ENCODE assay signal across 15 mouse cellular contexts in the genomic region with DNA sequence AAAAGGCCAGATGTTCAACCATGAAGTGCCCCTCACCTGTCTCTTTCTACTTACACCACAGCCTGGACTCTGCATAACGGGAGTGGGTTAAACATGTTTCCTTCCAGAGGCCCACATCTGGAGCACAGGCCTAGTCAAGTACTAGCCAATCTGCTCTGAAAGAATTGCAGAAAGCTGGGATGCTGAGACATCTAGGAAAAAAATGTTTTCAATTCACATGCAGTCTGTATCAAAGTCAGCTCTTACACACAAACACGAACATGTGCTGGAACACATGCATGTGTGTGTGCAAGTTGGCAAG. TPM values are rescaled to one million over a fixed set of nuclear protein-coding genes. Genes with fewer than 3 reads are reported as not detected.
A peak's percentile ranks its signal among the peaks of the same experiment; 100 is the strongest.
DNase-seq lines count a peak whose midpoint lies in the region; ATAC-seq and TF ChIP-seq lines count a peak whose summit lies in the region.
"Had no signal": no experiment of that assay in that cellular context is flagged by ENCODE, and none has a peak within 500 bp of the region (broad histone marks: within the 10 kb centered on the region; RNA-seq: fewer than 3 reads in every experiment).

No protein-coding gene starts in this region.

- no peaks in the 10 kb centered on the region for H3K36me3 ChIP-seq in forebrain, embryonic 10.5 days (replicated peaks)
- no peaks in the 10 kb centered on the region for H3K36me3 ChIP-seq in forebrain, embryonic 12.5 days (replicated peaks)
- H3K36me3 ChIP-seq in hindbrain, embryonic 13.5 days = no peaks in the 10 kb centered on the region
- no peaks in the 10 kb centered on the region for H3K36me3 ChIP-seq in hindbrain, embryonic 10.5 days
- no peaks in the 10 kb centered on the region for H3K36me3 ChIP-seq in stomach, embryonic 16.5 days (ENCODE audit: control insufficient read depth, insufficient read depth, low read length)
- H3K36me3 ChIP-seq in stomach, postnatal 0 days (ENCODE audit: control insufficient read depth, insufficient read depth, low read length) = no peaks in the 10 kb centered on the region
- H3K36me3 ChIP-seq: liver, embryonic 12.5 days had no signal

- no peak for TF ChIP-seq EP300 in stomach, postnatal 0 days (optimal IDR thresholded peaks at IDR 0.05)

- ATAC-seq in forebrain, embryonic 12.5 days (ENCODE audit: low FRiP score) = no peak
- ATAC-seq in hindbrain, embryonic 13.5 days (ENCODE audit: low FRiP score) = peak; percentile 47
- 0 out of 2 replicates have a peak, but pooled peaks have one; percentile 29 for ATAC-seq in stomach, embryonic 16.5 days (ENCODE audit: insufficient read depth, low FRiP score)
- no peak for ATAC-seq in stomach, postnatal 0 days (ENCODE audit: low FRiP score, low TSS enrichment)
- ATAC-seq: activated CD4-positive, CD25-positive, alpha-beta regulatory T cell, adult 4 months; intestine, embryonic 16.5 days; liver, embryonic 12.5 days had no signal

- H3K4me2 ChIP-seq in forebrain, embryonic 12.5 days = no peak overlapping the region
- no peak overlapping the region for H3K4me2 ChIP-seq in hindbrain, embryonic 13.5 days
- no peak overlapping the region for H3K4me2 ChIP-seq in stomach, embryonic 16.5 days (ENCODE audit: low read depth, low read length)
- H3K4me2 ChIP-seq in stomach, postnatal 0 days (replicated peaks; ENCODE audit: low read depth) = no peak overlapping the region
- H3K4me2 ChIP-seq: liver, embryonic 12.5 days had no signal

- no peaks in the 10 kb centered on the region for H3K27me3 ChIP-seq in forebrain, embryonic 10.5 days (ENCODE audit: poor library complexity, severe bottlenecking)
- H3K27me3 ChIP-seq in forebrain, embryonic 12.5 days = no peaks in the 10 kb centered on the region
- no peaks in the 10 kb centered on the region for H3K27me3 ChIP-seq in hindbrain, embryonic 13.5 days
- H3K27me3 ChIP-seq in hindbrain, embryonic 10.5 days (ENCODE audit: insufficient read depth, poor library complexity, severe bottlenecking) = no peaks in the 10 kb centered on the region
- H3K27me3 ChIP-seq in stomach, embryonic 16.5 days (ENCODE audit: control insufficient read depth, insufficient read depth, low read length) = no peaks in the 10 kb centered on the region
- H3K27me3 ChIP-seq in stomach, postnatal 0 days (ENCODE audit: control insufficient read depth, insufficient read depth, low read length) = no peaks in the 10 kb centered on the region
- H3K27me3 ChIP-seq: liver, embryonic 12.5 days had no signal

- no peak overlapping the region for H3K9ac ChIP-seq in forebrain, embryonic 12.5 days
- no peak overlapping the region for H3K9ac ChIP-seq in hindbrain, embryonic 13.5 days
- no peak overlapping the region for H3K9ac ChIP-seq in stomach, embryonic 16.5 days (ENCODE audit: low read length)
- no peak overlapping the region for H3K9ac ChIP-seq in stomach, postnatal 0 days (ENCODE audit: low read length)
- H3K9ac ChIP-seq: liver, embryonic 12.5 days had no signal

- WGBS in forebrain, embryonic 10.5 days = 77% methylated on average over 2 of the region's 2 CpGs
- WGBS in forebrain, embryonic 12.5 days = 71% methylated on average over 2 of the region's 2 CpGs
- WGBS in hindbrain, embryonic 13.5 days = 54% methylated on average over 2 of the region's 2 CpGs
- 54% methylated on average over 2 of the region's 2 CpGs for WGBS in hindbrain, embryonic 10.5 days
- 70% methylated on average over 2 of the region's 2 CpGs for WGBS in stomach, embryonic 16.5 days
- WGBS in stomach, postnatal 0 days = 62% methylated on average over 2 of the region's 2 CpGs

- no peak for TF ChIP-seq CTCF in stomach, postnatal 0 days (IDR thresholded peaks at IDR 0.05; ENCODE audit: low read depth)

- H3K4me3 ChIP-seq in forebrain, embryonic 10.5 days = no peak overlapping the region
- H3K4me3 ChIP-seq in forebrain, embryonic 12.5 days (replicated peaks) = no peak overlapping the region
- H3K4me3 ChIP-seq in hindbrain, embryonic 13.5 days = no peak overlapping the region
- H3K4me3 ChIP-seq in hindbrain, embryonic 10.5 days = no peak overlapping the region
- H3K4me3 ChIP-seq in stomach, embryonic 16.5 days (replicated peaks; ENCODE audit: low read length) = no peak overlapping the region
- no peak overlapping the region for H3K4me3 ChIP-seq in stomach, postnatal 0 days (ENCODE audit: low read depth, low read length)
- H3K4me3 ChIP-seq: erythroblast, embryonic 14.5 days; liver, embryonic 12.5 days had no signal

- no peaks in the 10 kb centered on the region for H3K9me3 ChIP-seq in forebrain, embryonic 10.5 days
- H3K9me3 ChIP-seq in forebrain, embryonic 12.5 days = no peaks in the 10 kb centered on the region
- no peaks in the 10 kb centered on the region for H3K9me3 ChIP-seq in hindbrain, embryonic 13.5 days
- no peaks in the 10 kb centered on the region for H3K9me3 ChIP-seq in hindbrain, embryonic 10.5 days
- H3K9me3 ChIP-seq in stomach, embryonic 16.5 days (replicated peaks; ENCODE audit: control insufficient read depth, low read length) = no peaks in the 10 kb centered on the region
- no peaks in the 10 kb centered on the region for H3K9me3 ChIP-seq in stomach, postnatal 0 days (ENCODE audit: control insufficient read depth, low read length)
- H3K9me3 ChIP-seq: liver, embryonic 12.5 days had no signal

- H3K4me1 ChIP-seq in forebrain, embryonic 10.5 days = peaks cover 11% of the 10 kb centered on the region
- H3K4me1 ChIP-seq in forebrain, embryonic 12.5 days = peaks cover 10% of the 10 kb centered on the region
- peaks cover 7% of the 10 kb centered on the region; the same call in 1 of the 2 replicates for H3K4me1 ChIP-seq in hindbrain, embryonic 13.5 days (replicated peaks)
- H3K4me1 ChIP-seq in hindbrain, embryonic 10.5 days (replicated peaks) = peaks cover 14% of the 10 kb centered on the region
- no peaks in the 10 kb centered on the region; the same call in 1 of the 2 replicates for H3K4me1 ChIP-seq in stomach, embryonic 16.5 days (ENCODE audit: control insufficient read depth, insufficient read depth, low read length)
- no peaks in the 10 kb centered on the region for H3K4me1 ChIP-seq in stomach, postnatal 0 days (replicated peaks; ENCODE audit: control insufficient read depth, insufficient read depth)
- H3K4me1 ChIP-seq: liver, embryonic 12.5 days had no signal

- H3K27ac ChIP-seq in forebrain, embryonic 10.5 days = peak overlapping the region; percentile 22; the same call in 1 of the 2 replicates
- no peak overlapping the region for H3K27ac ChIP-seq in forebrain, embryonic 12.5 days
- H3K27ac ChIP-seq in hindbrain, embryonic 13.5 days = peak overlapping the region; percentile 60
- no peak overlapping the region for H3K27ac ChIP-seq in hindbrain, embryonic 10.5 days
- H3K27ac ChIP-seq in stomach, embryonic 16.5 days (ENCODE audit: low read length) = peak overlapping the region; percentile 42; the same call in 1 of the 2 replicates
- H3K27ac ChIP-seq in stomach, postnatal 0 days (replicated peaks) = no peak overlapping the region
- H3K27ac ChIP-seq: kidney, postnatal 0 days; liver, embryonic 12.5 days had no signal

- no peak for DNase-seq in forebrain, embryonic 10.5 days (ENCODE audit: extremely low spot score, low spot score)
- DNase-seq in hindbrain, embryonic 10.5 days (ENCODE audit: low spot score) = no peak
- no peak for DNase-seq in stomach, postnatal 0 days (ENCODE audit: low spot score)
- DNase-seq in skeletal muscle tissue, adult 2 months (ENCODE audit: low read depth, low spot score) = peak; percentile 4
- DNase-seq in kidney, postnatal 36 days = no peak
- DNase-seq: cerebellum, postnatal 36 days; layer of hippocampus, adult 9-11 months had no signal

RNA-seq across cellular contexts. Expression of gene Rnf152, which starts 44.0 kb away (rescaled TPM):
- polyA plus RNA-seq in forebrain, embryonic 10.5 days (2016; fragmentation: Nextera tagmentation; extraction: Ambion mirVana) = 0.89 and 1.1 TPM in 2 replicates
- 3.0 and 3.1 TPM in 2 replicates for polyA plus RNA-seq in forebrain, embryonic 12.5 days (2016; fragmentation: Nextera tagmentation; extraction: Ambion mirVana)
- polyA plus RNA-seq in hindbrain, embryonic 13.5 days (2015; fragmentation: Nextera tagmentation; extraction: Ambion mirVana) = 15.4 and 15.5 TPM in 2 replicates
- polyA plus RNA-seq in hindbrain, embryonic 10.5 days (2016; fragmentation: Nextera tagmentation; extraction: Ambion mirVana) = 0.90 and 1.4 TPM in 2 replicates
- polyA plus RNA-seq in stomach, embryonic 16.5 days (2015; fragmentation: Nextera tagmentation; extraction: Ambion mirVana) = 1.7 and 1.9 TPM in 2 replicates
- 2.5 and 2.7 TPM in 2 replicates for polyA plus RNA-seq in stomach, postnatal 0 days (2015; fragmentation: Nextera tagmentation; extraction: Ambion mirVana)
- polyA plus RNA-seq: erythroblast, embryonic 14.5 days had no signal

Comparison
In these comparisons a context has a peak if more than half of its experiments do, and no peak if none do; other contexts are left out.
1. H3K27ac ChIP-seq: peak in forebrain, embryonic 10.5 days (single experiment), hindbrain, embryonic 13.5 days (single experiment) and stomach, embryonic 16.5 days (single experiment); none in forebrain, embryonic 12.5 days (single experiment), hindbrain, embryonic 10.5 days (single experiment) and stomach, postnatal 0 days (single experiment).
2. ATAC-seq: peak in hindbrain, embryonic 13.5 days (single experiment) and stomach, embryonic 16.5 days (single experiment); none in forebrain, embryonic 12.5 days (single experiment) and stomach, postnatal 0 days (single experiment).